Mouse (Mus musculus) midbrain, embryonic 15.5 days (tissue): ENCODE measurements at regions not wholly inside any gene's neighbourhood (a gene's known extent, or its start where the extent isn't known, plus 50 kb on each side); places are given as distances from the start of the nearest gene placed in this dataset.

ENCODE experiments used
- ATAC-seq: fragments of 200-750 bp; cut with Nextera tagmentation; replicated peaks from 2 replicates; pipeline ENCODE4 v1.8.0; 2017; ENCODE audit warnings: moderate TSS enrichment
- H3K27ac ChIP-seq: fragments of 300-500 bp; sonication (generic); 2 replicates; pipeline ENCODE4 v1.5.1; 2015; ENCODE audit warnings: mild to moderate bottlenecking, inconsistent platforms
- H3K27me3 ChIP-seq: fragments of 300-500 bp; sonication (generic); replicated peaks from 2 replicates; pipeline ENCODE4 v1.6.1; 2015; ENCODE audit warnings: inconsistent platforms
- H3K36me3 ChIP-seq: fragments of 300-500 bp; sonication (generic); replicated peaks from 2 replicates; pipeline ENCODE4 v1.6.1; 2015; ENCODE audit warnings: inconsistent platforms
- H3K4me1 ChIP-seq: fragments of 300-500 bp; sonication (generic); 2 replicates; pipeline ENCODE4 v1.6.1; 2015; ENCODE audit warnings: inconsistent platforms
- H3K4me2 ChIP-seq: fragments of 300-500 bp; sonication (generic); 2 replicates; pipeline ENCODE4 v1.6.1; 2015; ENCODE audit warnings: inconsistent platforms, mild to moderate bottlenecking, moderate library complexity
- H3K4me3 ChIP-seq: fragments of 300-500 bp; sonication (generic); 2 replicates; pipeline ENCODE4 v1.5.1; 2015; ENCODE audit warnings: mild to moderate bottlenecking, inconsistent platforms
- H3K9ac ChIP-seq: fragments of 300-500 bp; sonication (generic); 2 replicates; pipeline ENCODE4 v1.6.1; 2015; ENCODE audit warnings: mild to moderate bottlenecking, inconsistent platforms
- H3K9me3 ChIP-seq: fragments of 300-500 bp; sonication (generic); 2 replicates; pipeline ENCODE4 v1.6.1; 2016; ENCODE audit warnings: inconsistent platforms
- WGBS: fragments of 180-500 bp; shearing (Covaris S2); methylation state at CpG from one replicate; pipeline ENCODE4 v1.1.7; 2015; ENCODE audit warnings: mixed read lengths; 5-methylcytosine and 5-hydroxymethylcytosine counted together

DNA sequence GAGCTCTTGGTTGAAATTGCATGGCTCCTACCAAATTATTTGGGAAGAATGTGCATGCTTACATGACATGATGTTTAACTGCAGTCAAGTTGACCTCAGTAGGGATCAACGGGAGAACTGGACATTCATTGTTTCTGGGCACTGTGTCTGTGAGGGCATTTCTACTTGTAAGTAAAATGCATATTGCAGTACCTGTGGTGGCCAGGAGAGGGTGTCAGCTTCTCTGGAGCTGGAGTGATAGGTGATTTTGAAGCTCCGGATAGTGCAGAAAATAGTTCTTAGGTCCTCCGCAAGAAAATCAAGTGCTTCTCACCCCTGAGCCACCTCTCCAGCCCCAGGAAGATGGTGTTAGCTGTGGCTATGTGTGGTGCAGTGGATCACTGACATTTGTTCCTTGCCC is 396.7 kb downstream of the Fam19a5 start:
- Histone ChIP-seq H3K4me1 (no peaks in the 10 kb centered on the region), H3K4me2 (no peak overlapping the region), H3K27ac (no peak overlapping the region), H3K36me3 (no peaks in the 10 kb centered on the region), H3K9me3 (no peaks in the 10 kb centered on the region), H3K4me3 (no peak overlapping the region), H3K27me3 (no peaks in the 10 kb centered on the region), H3K9ac (no peak overlapping the region)
- no peak for ATAC-seq
- WGBS, result 66% methylated on average over 3 of the region's 3 CpGs

DNA sequence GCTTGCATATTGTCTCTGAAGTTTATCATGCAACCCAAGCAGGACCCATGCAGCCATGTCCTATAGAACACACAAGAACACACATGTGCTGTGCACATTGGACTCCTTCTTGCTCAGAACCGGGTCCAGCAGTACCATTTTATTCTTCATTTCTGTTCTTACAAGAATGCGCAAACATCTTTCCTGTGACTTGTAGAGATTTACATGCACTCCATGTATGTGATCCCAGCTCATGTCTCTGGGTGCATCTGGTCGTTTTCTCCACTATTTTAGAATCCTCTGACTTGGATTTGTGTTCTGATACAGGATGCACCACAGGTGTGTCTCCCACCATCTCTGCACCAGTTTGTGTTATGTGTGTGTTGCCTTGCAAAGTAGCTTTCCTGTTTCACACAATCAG is 408.4 kb downstream of the Fam19a5 start:
- Histone ChIP-seq H3K36me3 (no peaks in the 10 kb centered on the region), H3K9me3 (no peaks in the 10 kb centered on the region), H3K9ac (no peak overlapping the region), H3K4me1 (no peaks in the 10 kb centered on the region), H3K27me3 (no peaks in the 10 kb centered on the region), H3K27ac (no peak overlapping the region), H3K4me2 (no peak overlapping the region), H3K4me3 (no peak overlapping the region)
- no peak for ATAC-seq
- WGBS, result 78% methylated on average over 3 of the region's 3 CpGs

DNA sequence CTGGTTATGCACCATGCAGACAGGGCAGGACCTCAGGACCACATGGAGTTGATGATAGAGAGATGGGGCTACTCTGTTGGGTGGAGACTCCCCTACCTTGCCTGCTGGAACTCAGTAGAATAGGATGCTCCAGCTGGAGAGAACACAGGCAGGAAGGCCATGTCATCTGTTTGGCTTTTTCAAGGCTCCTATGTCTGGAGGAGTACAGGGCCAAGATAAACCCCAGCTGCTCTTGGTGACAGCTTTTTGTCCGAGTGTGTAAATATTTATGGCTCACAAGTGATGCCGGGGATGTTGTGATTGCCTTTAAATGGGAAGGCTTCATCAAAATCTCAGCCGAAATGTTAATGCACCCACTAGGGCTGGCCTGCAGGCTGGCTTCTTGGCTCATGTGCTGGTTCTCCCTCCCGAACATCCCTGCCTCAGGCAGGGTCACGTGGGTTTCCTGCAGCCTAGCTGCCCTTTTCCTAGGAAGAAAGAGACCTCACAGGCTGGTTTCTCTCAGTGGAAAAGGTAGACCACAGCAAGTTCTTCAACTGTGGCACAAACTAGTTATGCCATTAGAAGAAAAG is 411.7 kb downstream of the Fam19a5 start:
- 66% methylated on average over 5 of the region's 5 CpGs for WGBS
- no peak overlapping the region for H3K9ac ChIP-seq
- no peaks in the 10 kb centered on the region for H3K36me3 ChIP-seq
- H3K4me1 ChIP-seq, result no peaks in the 10 kb centered on the region
- H3K4me2 ChIP-seq, result no peak overlapping the region
- H3K27me3 ChIP-seq, result no peaks in the 10 kb centered on the region
- ATAC-seq, result no peak
- no peak overlapping the region for H3K4me3 ChIP-seq
- H3K9me3 ChIP-seq, result no peaks in the 10 kb centered on the region
- no peak overlapping the region for H3K27ac ChIP-seq

DNA sequence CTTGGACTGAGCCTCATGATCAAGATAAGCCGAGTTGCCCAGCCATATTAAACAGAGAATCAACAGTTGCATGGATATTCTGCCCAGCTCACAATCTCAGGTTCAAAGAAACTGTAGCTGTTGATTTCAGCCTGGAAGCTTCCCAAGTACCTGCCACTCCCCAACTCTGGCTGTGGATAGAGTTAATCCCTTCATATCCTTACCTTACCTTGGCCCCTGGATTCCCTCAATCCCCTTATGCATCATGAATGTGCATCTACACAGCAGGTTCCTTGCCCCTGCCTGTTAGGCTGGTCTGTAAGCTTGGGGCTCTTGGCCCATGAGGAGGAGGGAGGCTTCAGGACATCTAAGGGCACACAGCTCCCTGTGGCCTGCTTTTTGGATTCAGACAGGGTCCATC is 414.8 kb downstream of the Fam19a5 start:
- Histone ChIP-seq H3K4me3 (no peak overlapping the region), H3K9ac (no peak overlapping the region), H3K4me1 (no peaks in the 10 kb centered on the region; the same call in 1 of the 2 replicates), H3K36me3 (no peaks in the 10 kb centered on the region), H3K4me2 (no peak overlapping the region), H3K9me3 (no peaks in the 10 kb centered on the region), H3K27me3 (no peaks in the 10 kb centered on the region), H3K27ac (no peak overlapping the region)
- WGBS, result 71% methylated on average over 1 of the region's 1 CpGs
- no peak for ATAC-seq

DNA sequence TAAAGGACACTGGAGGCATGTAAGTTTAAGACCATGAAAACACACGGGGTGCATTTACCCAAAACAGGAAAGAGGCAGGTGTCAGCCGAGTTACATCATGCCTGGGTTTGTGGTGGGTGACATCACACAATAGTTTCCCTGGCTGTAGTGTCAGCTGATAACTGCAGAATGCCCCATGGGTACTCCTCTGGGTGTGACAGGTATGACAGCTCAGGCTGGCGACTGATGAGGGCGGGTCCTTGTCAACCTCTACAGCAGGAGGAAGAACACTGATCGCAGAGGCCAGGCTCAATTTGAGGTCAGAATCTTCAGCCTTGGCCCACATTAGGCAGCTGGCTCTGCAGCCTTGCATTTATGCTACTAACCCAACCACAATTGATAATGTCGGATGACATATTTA is 428.5 kb downstream of the Fam19a5 start:
- no peak overlapping the region for H3K9ac ChIP-seq
- no peak for ATAC-seq
- H3K4me1 ChIP-seq, result no peaks in the 10 kb centered on the region
- no peaks in the 10 kb centered on the region for H3K27me3 ChIP-seq
- H3K27ac ChIP-seq, result no peak overlapping the region
- WGBS, result 92% methylated on average over 6 of the region's 6 CpGs
- no peaks in the 10 kb centered on the region for H3K9me3 ChIP-seq
- no peaks in the 10 kb centered on the region for H3K36me3 ChIP-seq
- no peak overlapping the region for H3K4me3 ChIP-seq
- H3K4me2 ChIP-seq, result no peak overlapping the region

DNA sequence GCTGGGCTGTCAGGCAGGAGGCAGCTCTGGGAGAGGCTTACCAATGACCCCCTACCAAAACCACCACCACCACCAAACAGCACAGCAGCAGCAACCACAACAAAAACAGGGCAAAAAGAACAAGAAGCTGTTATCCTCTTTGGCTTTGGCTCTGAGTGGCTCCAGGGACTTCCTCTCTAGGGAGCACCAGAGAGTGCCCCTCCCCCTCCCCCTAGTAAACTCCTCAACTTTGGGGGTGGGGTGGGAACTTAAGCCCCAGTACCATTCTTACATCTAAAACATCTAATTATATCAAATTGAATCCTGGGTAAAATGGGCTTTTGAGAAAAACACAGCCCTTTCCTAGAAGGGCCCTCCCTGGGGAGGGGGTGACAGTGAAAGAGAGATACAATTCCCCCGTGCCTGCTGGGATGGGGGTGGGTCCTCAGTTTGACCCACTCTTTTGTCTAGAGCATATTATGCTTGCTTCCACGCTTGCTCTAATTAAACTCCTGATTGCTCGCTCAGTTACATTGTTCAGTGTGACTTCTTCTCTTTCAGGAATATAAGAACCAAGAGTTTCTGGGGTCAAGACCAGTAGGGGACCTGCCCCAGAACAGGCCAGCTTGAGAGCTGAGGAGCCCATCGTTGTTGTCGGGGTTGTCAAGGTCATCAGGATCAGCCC is 443.4 kb downstream of the Fam19a5 start:
- H3K27me3 ChIP-seq, result no peaks in the 10 kb centered on the region
- H3K9ac ChIP-seq, result no peak overlapping the region

DNA sequence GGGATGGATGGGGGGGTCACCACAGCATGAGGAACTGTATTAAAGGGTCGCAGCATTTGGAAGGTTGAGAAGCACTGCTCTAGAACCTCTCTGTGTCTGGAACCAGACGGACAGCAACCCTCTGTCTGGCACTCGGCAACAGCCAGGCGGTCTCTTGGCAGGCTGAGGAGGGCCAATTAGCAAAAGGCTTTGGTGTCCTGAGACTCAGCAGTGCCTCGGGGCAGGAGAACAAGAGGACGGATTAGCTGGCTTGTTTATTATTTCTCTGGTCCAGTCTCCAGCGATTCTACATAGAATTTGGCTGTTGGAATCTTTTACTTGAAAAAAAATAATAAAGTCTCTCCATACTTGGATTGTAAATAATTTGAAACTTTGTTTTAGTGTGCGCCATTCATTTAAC is 450.4 kb downstream of the Fam19a5 start:
- 42% methylated on average over 8 of the region's 8 CpGs for WGBS
- Histone ChIP-seq H3K4me1 (no peaks in the 10 kb centered on the region), H3K4me2 (no peak overlapping the region), H3K27ac (no peak overlapping the region), H3K9ac (no peak overlapping the region), H3K27me3 (no peaks in the 10 kb centered on the region), H3K4me3 (no peak overlapping the region), H3K9me3 (no peaks in the 10 kb centered on the region), H3K36me3 (no peaks in the 10 kb centered on the region)
- ATAC-seq, result no peak

More for the DNA sequence above, 443.4 kb downstream of the Fam19a5 start:
- WGBS, result 13% methylated on average over 5 of the region's 5 CpGs
- Histone ChIP-seq H3K4me2 (no peak overlapping the region), H3K4me1 (no peaks in the 10 kb centered on the region), H3K4me3 (no peak overlapping the region), H3K27ac (no peak overlapping the region), H3K9me3 (no peaks in the 10 kb centered on the region), H3K36me3 (no peaks in the 10 kb centered on the region)
- ATAC-seq, result no peak

DNA sequence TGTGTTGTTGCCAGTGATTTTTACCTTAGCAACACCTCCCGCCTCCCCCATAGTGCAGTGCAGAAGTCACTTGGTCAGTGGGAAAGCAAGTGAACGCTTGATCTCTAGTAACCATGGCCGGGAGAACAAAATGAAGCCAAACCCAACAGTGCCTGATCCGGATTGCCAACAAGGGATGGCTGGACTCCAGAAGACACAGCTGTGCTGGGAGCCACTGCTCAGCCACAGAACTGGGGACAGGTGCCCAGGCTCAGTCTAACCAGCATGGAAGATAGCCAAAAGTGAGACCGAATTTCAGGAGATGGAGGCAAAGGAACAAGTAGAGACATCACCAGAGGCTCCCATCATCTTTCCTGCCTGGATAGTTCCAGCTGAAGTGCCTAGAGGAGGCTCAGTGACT is 473.0 kb downstream of the Fam19a5 start:
- WGBS, result 85% methylated on average over 5 of the region's 5 CpGs
- no peaks in the 10 kb centered on the region for H3K36me3 ChIP-seq
- no peak for ATAC-seq

DNA sequence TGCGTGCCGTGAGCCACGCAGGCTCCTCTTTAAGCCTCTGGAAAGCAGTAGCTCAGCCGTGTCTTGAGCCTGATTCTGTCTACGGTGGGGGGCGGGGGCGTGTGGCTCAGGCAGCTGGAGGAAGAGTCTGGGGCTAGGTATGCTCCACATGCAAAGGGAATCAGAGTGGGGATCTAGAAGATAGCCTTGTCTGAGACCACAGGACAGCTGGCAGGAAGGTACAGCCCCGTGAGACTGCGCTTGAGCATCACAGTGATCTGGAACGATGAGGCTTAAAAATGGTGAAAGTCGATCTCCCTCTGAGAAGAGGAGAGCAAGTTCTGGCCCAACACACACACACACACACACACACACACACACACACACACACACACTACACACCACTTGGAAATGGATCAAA is 488.7 kb downstream of the Fam19a5 start:
- Histone ChIP-seq H3K9me3 (no peaks in the 10 kb centered on the region), H3K27me3 (no peaks in the 10 kb centered on the region), H3K9ac (no peak overlapping the region), H3K4me3 (no peak overlapping the region), H3K4me2 (no peak overlapping the region), H3K27ac (no peak overlapping the region), H3K4me1 (peaks cover 9% of the 10 kb centered on the region), H3K36me3 (no peaks in the 10 kb centered on the region)
- WGBS, result 79% methylated on average over 11 of the region's 11 CpGs
- ATAC-seq, result no peak

More for the DNA sequence above, 473.0 kb downstream of the Fam19a5 start:
- Histone ChIP-seq H3K9ac (no peak overlapping the region), H3K27ac (no peak overlapping the region), H3K27me3 (no peaks in the 10 kb centered on the region), H3K4me1 (no peaks in the 10 kb centered on the region), H3K4me2 (no peak overlapping the region), H3K9me3 (no peaks in the 10 kb centered on the region), H3K4me3 (no peak overlapping the region)

DNA sequence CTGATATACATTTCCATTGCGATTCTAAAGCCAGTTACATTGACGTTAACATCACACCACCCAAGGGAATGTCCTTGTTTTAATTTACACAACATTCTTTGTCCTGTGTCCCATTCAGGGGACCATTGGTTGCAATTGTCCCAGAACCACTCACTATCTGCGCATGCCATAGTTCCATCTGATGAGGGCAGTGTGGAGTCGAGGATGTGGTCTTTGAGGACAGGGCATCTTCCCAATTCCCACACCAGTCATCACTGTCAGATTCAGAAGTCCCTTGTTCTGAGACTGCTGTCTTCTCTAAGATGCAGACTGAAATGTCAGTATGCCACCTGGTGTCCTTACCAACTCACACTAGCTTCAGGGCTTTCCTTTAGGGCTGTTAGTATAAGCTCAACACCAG is 489.6 kb downstream of the Fam19a5 start:
- no peak overlapping the region for H3K9ac ChIP-seq
- WGBS, result 76% methylated on average over 4 of the region's 4 CpGs
- H3K4me2 ChIP-seq, result no peak overlapping the region
- H3K36me3 ChIP-seq, result no peaks in the 10 kb centered on the region
- ATAC-seq, result no peak
- no peak overlapping the region for H3K4me3 ChIP-seq
- H3K4me1 ChIP-seq, result peaks cover 9% of the 10 kb centered on the region
- no peak overlapping the region for H3K27ac ChIP-seq
- H3K9me3 ChIP-seq, result no peaks in the 10 kb centered on the region
- H3K27me3 ChIP-seq, result no peaks in the 10 kb centered on the region

DNA sequence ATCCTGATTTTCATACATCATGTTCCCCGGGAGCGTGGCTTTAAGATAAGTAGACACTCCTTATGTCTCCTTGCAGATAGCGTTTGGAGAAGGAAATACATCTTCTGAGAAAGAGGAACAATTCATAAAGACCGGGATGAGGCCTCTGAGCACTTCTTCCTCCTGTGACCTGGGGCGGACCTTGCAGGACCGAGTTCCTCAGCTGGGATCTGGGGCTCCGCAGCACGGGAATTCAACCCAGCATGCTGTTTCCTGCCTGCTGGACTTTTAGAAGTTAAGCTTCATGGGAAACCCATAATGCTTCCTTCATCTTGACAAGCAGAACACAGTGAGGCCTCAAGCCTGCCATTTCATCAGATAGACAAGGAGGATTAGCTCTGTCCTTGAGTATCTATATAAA is 491.4 kb downstream of the Fam19a5 start:
- no peaks in the 10 kb centered on the region for H3K36me3 ChIP-seq
- peaks cover 9% of the 10 kb centered on the region for H3K4me1 ChIP-seq
- no peak overlapping the region for H3K4me2 ChIP-seq
- 79% methylated on average over 8 of the region's 8 CpGs for WGBS
- H3K27ac ChIP-seq, result no peak overlapping the region
- H3K4me3 ChIP-seq, result no peak overlapping the region
- no peak overlapping the region for H3K9ac ChIP-seq
- no peak for ATAC-seq
- H3K9me3 ChIP-seq, result no peaks in the 10 kb centered on the region
- no peaks in the 10 kb centered on the region for H3K27me3 ChIP-seq

DNA sequence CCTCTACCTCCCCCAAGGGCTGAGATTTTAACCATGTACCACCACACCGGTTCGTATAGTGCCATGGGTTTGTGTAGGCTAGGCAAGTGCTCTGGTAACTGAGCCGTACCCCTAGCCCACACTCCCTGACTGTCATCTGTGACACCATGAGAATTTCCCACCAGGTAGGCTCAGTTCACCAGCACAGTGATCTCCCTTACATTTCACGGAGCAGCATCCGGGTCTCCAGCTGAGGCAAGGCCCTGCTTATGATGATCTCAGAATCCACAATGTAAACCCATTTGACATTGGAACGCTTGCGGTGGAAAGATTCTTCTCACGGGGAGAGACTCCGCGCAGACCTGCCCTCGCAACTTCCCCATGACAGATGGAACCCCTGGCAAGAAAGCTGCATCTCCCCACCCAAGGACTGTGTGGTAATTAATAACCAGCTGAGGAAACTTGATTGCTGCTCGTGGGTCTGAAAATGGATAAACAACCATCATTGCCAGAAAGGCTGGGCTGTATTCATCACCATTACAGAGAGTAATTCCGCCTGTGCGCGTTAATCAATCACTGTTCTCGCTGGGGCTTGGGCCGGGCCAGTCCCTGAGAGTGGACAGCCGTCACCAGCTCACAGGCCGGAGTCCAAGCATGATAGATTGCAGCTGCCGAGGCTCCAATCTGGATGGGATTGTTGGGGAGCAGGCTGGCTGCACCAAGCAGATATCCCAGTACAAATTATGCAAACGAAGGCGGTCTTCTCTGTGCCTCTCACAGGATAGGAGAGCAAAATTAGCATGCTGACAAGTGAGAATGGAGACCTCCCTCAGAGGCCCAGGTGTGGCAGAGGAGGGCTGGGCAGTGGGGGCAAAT is 492.3 kb downstream of the Fam19a5 start:
- peaks cover 9% of the 10 kb centered on the region for H3K4me1 ChIP-seq
- no peak overlapping the region for H3K9ac ChIP-seq
- H3K4me2 ChIP-seq, result no peak overlapping the region
- no peaks in the 10 kb centered on the region for H3K27me3 ChIP-seq
- 56% methylated on average over 22 of the region's 22 CpGs for WGBS
- no peaks in the 10 kb centered on the region for H3K9me3 ChIP-seq
- H3K4me3 ChIP-seq, result no peak overlapping the region
- H3K36me3 ChIP-seq, result no peaks in the 10 kb centered on the region
- ATAC-seq, result no peak
- peak overlapping the region; percentile 2; the same call in 1 of the 2 replicates for H3K27ac ChIP-seq
